Mouse (Mus musculus) left cerebral cortex, postnatal 36 days (tissue): ENCODE measurements at regions not wholly inside any gene's neighbourhood (a gene's known extent, or its start where the extent isn't known, plus 50 kb on each side); places are given as distances from the start of the nearest gene placed in this dataset.
A peak's percentile ranks its signal among the peaks of the same experiment; 100 is the strongest.

Experiments
- DNase-seq, 2 experiments: peaks; one replicate each; pipeline ENCODE4 v3.0.0; 2021 to 2022; ENCODE audit warnings: low spot score in 2 of 2, mixed read lengths in 1 of 2
- intact Hi-C: fragments of 180-260 bp; cut with DNase I; formaldehyde crosslinking; loops from one replicate; pipeline ENCODE4 v1.15.1; 2025

DNA sequence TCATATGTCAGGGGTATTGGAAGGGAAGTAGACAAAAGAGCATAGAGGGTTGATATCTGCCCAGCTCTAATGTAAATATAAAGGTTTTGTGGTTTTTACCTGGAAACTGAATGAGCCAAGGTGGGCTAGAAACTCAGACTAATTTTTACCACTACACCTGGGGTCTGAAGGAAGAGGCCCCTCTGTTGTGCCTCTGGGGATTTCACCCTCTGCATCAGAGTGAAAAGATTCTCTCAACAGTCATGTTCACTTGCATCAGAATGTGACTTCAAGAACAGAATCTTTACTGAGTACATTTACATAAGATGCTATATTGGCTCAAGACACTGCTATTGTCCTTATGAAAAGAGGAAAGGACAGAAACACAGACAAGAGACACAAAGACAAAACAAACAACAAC is 110.2 kb upstream of the Pik3r1 start:
- DNase-seq: no peak
- intact Hi-C loops: no loop called here

DNA sequence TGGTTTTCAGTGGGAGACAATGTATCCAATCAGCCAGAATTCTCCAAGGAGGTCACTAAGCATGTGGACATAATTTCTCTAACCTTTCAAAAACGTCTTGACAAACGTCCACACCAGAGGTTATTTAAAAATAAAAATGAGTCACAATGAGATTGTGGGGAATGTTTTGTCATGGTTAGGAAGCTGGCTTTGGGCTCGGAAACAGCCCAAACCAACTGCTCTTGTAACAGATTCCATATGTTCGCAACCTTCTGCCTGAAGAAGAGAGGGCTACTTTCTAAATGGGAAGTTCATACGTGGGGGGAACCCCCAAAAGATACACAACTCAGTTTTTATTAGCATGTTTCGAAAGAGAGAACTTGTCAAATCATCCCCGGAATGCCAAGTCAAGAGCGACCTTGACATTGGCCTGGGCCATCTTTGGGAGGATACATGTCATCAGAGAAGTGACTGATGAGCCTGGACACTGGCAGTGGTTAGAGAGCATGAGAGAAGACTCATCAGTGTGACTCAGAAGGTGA is 111.6 kb upstream of the Pik3r1 start:
- no peak for DNase-seq
- intact Hi-C loops: no loop called here

DNA sequence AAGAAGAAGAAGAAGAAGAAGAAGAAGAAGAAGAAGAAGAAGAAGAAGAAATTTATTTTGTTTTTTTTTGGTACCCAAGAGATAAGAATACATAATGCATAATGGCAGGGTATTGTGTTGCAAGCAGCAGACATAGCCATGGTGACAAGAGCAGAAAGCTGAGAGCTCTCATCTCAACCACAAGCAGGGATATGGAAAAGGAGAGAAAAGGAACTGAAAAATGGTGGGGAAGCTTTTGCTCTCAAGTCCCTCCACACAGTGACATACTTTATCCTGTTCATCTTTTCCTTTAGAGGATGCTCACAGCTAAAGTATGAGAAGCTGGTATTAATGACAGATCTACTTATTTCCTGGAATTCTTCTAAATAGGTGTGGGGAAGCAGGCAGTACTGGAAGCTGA is 115.2 kb upstream of the Pik3r1 start:
- intact Hi-C loops: no loop called here

DNA sequence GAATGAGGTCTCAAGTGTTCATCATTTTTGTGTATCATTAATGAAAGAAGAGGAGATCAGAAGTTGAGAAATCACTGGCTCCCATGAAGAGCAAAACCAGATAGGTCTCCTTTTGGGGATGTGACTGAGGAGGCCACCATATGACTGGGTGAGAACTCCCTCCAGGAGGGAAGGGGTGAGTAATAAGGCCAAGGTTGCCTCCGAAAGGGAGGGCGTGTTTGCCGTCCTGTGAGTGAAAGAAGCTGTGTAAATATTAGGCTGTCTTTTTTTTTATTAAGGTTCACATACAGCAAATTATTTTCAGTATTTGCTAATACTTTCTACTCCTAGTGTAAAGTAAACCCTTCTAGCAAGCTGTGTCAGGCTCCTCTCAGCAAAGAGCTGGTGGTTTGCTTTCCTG is 116.7 kb upstream of the Pik3r1 start:
- DNase-seq: no peak
- intact Hi-C loops: no loop called here

More for the DNA sequence above, 115.2 kb upstream of the Pik3r1 start:
- DNase-seq: no peak

DNA sequence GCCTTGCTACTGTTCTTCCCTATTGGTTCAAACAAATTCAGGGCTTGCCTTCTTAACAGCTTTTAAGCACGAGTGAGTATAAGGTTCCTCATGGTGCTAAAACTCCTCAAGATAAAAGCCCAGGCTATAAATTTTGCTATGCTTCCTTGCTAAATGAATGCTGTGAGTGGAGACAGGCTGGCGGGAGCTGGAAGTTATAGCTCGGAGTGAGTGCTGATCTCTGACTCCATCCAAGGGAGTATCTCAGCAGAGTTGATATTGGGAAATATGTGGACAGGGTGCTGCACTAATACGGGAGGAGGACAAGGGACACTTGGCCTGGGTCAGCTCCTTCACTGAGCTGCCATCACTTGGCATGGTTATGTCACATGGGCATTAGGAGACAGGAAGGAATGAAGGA is 123.5 kb upstream of the Pik3r1 start:
- intact Hi-C loops: no loop called here

DNA sequence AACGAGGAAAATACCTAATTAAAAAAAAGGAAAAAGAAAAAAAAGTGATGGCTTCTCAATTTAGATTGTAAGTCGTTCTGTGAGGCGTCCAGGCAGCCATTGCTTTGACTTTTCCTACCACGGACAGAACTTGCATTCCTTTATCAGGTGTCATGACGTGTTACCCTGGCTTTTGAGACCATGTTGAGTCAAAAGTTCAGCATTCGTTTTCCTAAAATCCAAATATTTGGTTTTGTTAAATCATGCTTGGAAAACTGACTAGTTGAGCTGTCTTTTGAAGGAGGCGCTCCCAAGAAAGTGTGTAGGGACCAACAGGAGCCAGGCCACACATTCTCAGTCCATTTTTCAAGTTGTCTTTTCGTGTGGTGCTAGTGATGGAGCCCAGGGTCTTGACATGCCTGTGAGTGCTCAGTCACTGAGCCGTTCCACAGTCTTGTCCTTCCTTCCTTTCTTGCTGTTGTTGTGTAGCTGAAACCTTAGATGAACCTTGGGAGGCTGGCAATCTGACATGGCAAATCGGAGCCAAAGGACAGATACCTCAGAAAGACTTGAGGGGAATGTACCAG is 125.1 kb upstream of the Pik3r1 start:
- no peak for DNase-seq
- intact Hi-C loops: no loop called here

More for the DNA sequence above, 123.5 kb upstream of the Pik3r1 start:
- DNase-seq: no peak

DNA sequence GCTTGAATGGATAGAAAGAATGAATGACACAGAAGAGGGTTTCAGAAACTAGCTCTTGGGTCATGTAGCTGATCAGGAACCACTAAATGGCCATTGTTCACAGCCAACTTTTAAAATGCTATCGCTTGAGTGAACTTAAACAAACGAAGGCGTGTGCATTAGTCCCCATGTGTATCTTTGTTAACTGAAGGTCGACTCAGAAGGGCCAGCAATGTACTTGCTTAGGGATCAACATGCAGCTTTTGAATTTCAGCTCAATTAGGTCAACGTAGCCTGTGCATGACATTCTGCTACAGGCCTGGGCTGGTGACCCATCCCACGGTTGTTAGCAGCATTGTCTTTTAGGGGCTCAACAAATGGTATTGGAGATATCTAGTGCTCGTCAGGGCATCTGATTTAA is 127.1 kb upstream of the Pik3r1 start:
- DNase-seq: no peak
- intact Hi-C loops: no loop called here

DNA sequence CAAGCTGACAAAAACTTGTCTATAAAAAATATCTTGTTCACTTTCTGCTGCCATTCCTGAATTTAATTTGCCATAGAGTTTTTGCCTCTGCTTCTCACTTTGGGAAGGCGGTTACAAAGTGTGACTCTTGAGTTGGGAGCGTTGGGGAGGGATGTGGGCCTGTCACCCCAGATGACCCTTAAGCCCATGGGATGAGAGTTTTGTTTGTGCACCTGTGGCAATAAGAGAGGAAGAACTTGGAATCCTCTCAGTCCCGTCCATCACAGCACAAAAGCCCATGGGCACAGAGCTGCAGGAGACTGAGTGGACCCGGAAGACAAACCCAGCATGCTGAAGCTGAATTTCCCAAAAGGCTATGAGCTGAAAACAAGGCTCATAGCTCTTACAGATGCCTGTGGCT is 127.7 kb upstream of the Pik3r1 start:
- DNase-seq: no peak
- intact Hi-C loops: no loop called here

DNA sequence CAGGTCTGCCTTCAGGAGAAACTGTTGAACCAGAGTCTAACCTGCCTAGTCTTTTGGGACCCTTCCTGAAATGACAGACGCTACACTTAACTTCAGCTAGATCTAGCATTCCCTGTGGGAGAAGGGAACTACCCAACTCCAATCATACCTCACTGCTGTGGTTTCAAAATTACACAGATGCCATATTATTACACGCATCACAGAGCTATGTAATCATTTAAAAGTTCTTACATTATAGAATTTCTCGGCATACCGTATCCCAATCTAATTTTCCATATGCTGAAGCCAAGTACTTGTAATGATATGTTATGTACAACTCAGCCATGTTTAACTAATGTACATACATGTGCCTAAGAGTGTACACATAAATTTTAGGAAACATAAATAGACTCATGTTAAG is 128.9 kb upstream of the Pik3r1 start:
- intact Hi-C loops: no loop called here

DNA sequence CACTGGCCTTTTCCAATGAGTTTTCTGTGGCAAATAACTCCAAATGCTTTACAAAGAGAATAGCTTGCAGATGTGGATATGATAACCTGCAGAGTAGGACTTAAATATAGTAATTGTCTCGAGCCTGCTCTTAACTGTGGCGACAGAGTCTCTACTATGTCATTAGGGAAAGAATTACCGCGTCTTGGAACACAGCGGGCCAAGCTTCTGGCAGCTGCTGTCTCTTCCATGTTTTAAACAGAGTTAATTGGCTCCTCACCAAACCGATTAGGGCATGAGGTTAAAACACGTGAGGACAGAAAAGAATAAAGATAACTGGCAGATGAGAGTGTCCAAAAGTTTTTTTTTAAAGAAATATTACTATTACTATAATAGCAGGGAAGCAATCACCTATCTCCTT is 134.2 kb upstream of the Pik3r1 start:
- no peak for DNase-seq
- intact Hi-C loops: loop anchor here (10.0 kb wide), 1 partner anchor 433 kb away; no protein-coding TSS in a partner anchor

More for the DNA sequence above, 128.9 kb upstream of the Pik3r1 start:
- no peak for DNase-seq

DNA sequence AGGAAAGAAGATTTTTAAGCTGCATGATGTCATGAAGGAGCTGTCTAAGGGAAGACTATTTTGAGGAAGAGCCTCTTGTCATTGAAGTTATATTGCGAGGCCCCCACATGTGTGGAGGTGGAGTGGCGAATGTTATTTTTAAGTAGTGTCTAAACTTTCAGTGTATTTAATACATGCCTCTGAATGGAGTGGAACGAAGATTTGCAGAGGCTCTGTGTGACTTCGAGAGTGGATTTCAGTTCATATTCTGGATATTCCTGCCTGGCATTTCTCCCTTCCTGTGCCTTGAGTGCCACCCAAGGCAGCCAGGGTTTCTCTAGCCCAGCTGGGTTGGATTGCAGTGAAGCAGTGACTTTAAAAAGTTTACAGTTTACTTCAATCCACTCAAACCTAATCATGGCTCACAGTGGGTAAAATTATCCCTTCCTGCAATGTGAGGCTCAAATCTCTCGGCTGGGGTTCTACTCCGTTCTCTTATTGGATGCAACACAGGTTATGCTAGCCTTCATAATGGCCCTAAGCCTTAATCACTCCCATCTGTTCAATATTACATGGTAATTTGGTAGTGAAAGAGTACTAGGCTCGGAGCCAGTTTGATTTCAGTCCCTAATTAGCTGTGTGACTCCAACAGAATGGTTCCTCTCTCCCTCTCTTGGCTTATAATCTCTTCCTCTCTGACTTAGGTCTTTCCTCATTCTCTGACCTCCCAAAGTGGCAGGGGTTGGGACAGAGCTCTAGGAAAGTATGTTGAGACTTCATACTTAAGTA is 138.1 kb upstream of the Pik3r1 start:
- DNase-seq: peak; percentile 41 to 50
- intact Hi-C loops: loop anchor here (5.0 to 10.0 kb wide), 2 partner anchors 139 to 429 kb away; partner anchors contain the start of gene Pik3r1

DNA sequence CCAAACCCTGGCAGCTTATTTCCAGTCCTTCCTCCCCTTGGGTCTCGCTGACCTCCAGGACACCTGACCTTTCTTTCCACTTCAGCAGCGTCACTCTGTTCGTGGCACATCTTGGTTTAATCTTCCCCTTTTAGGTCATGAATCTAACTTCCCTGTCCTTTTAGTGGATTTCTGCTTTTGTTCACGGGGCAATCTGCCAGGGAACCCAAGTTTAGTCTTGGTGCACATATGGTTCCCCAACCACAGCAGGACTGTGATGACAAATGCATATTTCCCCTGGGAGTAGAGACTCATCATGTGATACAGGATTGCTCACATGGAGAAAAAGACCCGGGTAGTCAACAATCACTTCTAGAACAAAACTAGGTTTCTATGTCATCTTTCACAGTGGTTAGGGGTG is 141.0 kb upstream of the Pik3r1 start:
- intact Hi-C loops: loop anchor here (5.0 to 10.0 kb wide), 2 partner anchors 142 to 426 kb away; partner anchors contain the start of gene Pik3r1
- DNase-seq: peak; percentile 38 to 45

DNA sequence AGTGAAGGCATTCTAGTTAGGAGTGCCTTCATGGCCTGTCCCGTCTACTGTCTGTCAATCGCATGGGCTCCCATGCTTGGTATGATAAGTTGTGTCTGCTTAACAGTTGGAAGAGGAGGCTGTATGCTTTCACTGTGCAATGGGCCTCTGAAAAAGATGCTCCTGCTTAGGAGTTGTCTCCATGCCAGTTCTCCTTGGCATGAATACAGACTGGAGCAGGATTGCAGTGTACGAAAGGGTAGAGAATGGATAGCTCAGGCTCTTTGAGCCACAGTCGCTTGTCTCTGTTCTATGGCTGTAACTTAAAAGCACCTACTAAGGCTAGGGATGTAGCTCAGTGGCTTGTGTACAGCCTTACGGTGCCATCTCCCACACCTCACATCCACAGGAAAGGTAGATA is 142.7 kb upstream of the Pik3r1 start:
- no peak for DNase-seq
- intact Hi-C loops: no loop called here

DNA sequence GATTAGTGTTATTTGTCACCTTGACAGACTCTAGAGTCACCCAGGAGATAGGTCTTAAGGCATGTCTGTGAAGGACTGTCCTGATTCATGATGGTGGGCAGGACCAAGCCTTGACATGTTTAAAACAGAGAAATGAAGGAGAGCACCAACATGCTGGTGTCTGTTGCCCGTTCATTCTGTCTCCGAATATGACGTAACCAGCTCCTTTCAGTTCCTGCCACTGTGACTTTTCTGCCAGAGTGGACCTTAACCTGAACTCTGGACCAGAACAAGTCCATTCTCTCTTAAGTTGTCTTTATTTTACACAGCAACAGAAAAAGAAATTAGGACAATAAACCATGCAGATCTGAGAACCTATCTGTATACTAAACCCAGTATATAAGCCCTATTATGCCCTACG is 146.1 kb upstream of the Pik3r1 start:
- intact Hi-C loops: loop anchor here (2.0 kb wide), 1 partner anchor 67 kb away; no protein-coding TSS in a partner anchor
- no peak for DNase-seq

DNA sequence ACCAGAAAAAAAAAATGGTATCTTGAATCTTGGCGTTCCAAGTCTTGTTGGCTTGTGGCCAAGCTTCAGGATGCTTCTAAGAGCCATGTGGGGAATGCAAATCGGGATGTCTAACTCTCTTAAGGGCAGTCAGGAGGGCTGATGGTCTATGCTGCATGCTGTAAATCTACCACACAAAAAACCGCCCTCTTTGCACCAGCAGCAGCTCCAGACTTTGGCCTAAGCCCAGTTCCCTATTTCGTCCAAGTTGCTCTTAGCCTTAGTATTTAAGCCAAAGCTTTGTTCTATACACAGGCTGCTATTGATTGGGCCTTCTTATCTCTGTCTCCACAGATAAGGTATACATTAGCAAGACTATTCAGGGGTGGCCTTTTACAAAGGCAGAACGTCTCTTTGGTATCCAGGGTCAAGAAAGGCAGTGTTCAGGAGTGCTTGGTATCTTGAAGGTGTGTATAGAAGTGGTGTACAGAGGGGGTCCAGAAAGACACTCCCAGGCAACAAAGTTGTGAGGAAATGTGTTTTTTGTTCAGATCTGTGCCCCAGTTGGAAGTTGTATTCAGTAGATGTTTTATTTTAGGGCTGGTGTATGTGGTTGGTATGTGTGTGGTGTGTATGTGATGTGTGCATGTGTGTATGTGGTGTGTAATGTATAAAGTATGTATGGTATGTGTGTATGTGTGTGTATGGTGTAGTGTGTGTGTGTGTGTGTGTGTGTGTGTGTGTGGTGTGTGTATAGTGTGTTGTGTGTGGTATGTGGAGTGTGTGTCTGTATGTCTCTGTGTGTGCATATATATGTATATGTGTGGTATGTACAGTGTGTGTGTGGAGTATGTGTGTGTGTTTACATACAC is 146.9 kb upstream of the Pik3r1 start:
- peak; percentile 50 to 65 for DNase-seq
- intact Hi-C loops: loop anchor here (2.0 kb wide), 1 partner anchor 66 kb away; no protein-coding TSS in a partner anchor

DNA sequence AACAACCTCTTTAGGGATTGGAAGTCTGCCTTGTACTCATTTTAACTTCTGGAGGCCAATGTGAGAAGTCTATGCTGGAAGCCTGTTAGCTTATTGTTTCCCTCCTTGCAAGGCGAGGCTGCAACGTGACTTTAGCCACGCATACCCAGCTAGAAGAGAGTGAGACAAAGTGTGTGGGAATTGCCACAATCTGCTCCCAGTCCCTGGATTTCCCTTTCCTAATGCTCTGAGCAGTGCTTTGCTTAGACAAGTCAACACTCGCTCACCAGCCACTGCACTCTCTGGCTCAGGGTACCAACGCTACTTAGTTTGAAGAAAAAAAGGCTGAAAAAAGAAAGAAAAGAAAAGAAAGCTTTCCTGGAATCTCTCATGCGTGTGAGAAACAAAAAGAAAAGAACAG is 147.5 kb upstream of the Pik3r1 start:
- intact Hi-C loops: loop anchor here (2.0 kb wide), 1 partner anchor 65 kb away; no protein-coding TSS in a partner anchor
- DNase-seq: peak; percentile 50 to 69

DNA sequence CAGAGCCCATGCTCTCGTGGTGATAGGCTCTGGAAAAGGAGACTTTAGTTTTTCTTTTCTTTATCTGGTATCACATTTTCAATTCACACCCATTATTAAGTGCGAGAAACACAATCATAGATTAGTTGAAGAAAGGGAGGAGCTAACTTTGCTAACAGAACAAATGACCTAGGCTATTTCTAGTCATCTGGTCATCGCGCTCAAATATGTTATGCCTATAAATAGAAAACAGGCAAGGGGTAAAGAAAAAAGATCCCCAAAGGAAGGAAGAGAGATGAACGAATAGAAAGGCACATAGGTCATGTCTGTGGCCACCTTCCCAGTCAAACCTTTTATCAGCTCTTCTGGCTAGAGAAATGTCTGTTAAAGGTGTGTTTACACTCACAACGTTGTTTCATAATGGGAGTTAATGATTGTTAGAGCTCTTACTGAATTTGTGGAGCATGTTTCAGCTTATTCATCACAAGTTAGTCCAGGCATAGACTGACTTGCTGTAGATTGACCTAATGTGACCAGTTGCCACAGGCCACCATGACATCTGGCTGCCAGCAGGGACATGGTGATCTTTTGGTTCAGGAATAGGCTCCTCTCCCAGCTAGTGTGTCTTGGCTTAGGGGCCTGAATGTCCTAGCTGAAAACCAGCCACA is 148.1 kb upstream of the Pik3r1 start:
- intact Hi-C loops: loop anchor here (2.0 kb wide), 1 partner anchor 65 kb away; no protein-coding TSS in a partner anchor
- no peak for DNase-seq

DNA sequence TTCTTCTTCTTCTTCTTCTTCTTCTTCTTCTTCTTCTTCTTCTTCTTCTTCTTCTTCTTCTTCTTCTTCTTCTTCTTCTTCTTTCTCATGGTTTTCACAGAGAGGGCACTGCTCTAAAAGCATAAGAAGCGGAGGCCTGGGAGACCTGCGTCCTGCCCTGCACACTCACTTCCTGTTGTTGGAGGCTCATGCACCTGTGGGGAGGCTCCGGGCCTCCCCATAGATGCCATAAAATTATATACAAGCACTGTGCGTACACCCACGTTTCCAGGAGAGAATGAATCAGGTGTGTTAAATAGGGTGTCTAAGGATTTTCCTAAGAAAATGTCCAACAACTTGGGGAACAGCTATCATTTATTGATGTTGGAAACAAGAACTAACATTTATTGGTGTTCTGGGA is 148.9 kb upstream of the Pik3r1 start:
- DNase-seq: no peak
- intact Hi-C loops: no loop called here

DNA sequence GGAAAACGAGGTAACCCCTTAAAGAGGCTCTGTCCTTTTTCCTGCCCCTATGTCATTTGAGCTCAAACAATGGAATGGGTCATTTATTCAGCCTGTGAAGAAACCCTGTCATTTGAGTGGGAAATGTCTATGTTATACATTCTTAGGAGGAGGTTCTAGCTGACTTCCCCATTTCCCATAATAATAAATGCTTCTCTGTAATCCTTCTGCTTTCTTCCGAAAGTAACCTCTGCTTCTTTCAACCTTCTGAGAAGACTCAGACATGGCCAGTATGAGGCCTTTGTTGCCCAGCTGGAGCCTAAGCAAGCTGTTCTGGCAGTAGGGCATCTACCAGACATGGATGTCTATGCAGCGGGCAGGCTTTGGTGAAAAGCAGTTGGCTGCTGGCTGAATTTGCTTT is 150.2 kb upstream of the Pik3r1 start:
- no peak for DNase-seq
- intact Hi-C loops: no loop called here
